Mouse (Mus musculus) adrenal gland, postnatal 25 days (tissue): ENCODE measurements around the gene Uap1. TPM values are rescaled to one million over a fixed set of nuclear protein-coding genes. Genes with fewer than 3 reads are reported as not detected.

Experiments
- DNase-seq: peaks from one replicate; pipeline ENCODE4 v3.0.0; 2021; ENCODE audit warnings: mixed read lengths
- long read RNA-seq: library from polyadenylated mRNA; stranded (forward); transcript quantifications from one replicate; pipeline ENCODE4 v2.0.0, GENCODE M21; 2021
- total RNA-seq: library from RNA; stranded (reverse); gene quantifications from 2 replicates; pipeline ENCODE4 v1.2.3, GENCODE M21; 2021

The Uap1 gene
- total RNA-seq, result 45.6 and 47.1 TPM in 2 replicates
- long read RNA-seq, transcript Uap1-202 (10 exons, 2,311 nt), result minor isoform, 34 of 106 reads
- long read RNA-seq, transcript Uap1-203 (11 exons, 2,287 nt), result major isoform, 48 of 106 reads
- long read RNA-seq, transcript Uap1-201 (11 exons, 2,283 nt), result minor isoform, 14 of 106 reads
- long read RNA-seq, partial matches to known transcripts, result 3 of 106 reads
- long read RNA-seq, other reads (novel, unspliced or antisense), result 7 of 106 reads

DNA sequence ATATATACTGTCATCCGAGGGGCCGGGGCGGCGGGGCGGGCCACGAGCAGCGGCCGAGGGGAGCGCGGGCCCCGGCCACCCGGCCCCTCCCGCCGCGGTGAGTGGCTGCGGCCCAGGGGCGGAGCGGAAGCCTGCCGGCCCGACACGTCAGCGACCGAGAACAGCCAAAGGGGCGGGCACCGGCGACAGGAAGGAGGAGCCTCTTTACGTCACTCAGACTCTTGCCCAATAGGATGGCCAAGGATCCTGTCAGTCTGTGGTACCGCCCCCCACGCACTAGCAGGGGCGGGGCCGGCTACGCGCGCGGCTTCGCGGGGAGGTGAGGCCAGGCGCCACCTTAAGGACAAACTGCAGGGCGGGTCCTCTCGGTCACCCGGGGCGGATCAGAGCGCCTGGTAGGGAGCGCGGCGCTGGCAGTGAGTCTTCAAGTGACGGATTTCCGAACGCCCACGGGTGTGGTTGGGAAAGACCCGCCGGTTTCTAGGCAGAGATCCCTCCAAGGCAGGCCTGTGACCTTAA, at the start of gene Uap1:
Uap1 (minus strand) TSS at position 144 of the 519 bp plus-strand sequence.
- DNase-seq, result peak; percentile 98

DNA sequence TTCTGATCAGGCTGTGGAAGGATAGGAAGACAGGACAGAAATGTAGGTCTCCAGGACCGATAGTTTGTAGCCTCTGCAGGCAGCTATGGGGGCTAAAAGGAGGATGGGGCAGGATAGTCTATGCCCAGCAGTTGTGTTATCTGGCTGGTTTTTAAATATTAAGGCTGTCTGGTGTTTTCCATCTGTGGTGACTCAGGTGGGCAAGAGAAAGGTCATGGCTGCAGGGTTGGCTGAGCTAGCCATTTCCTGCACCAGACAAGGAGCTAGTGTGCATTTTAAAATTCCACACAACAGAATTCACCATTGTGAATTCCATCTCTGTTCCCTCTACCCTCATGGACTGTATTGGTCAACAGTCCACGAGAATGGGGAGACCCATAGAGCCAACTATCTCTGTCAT, 48.5 kb upstream of the Uap1 start:
- DNase-seq, result peak; percentile 6

DNA sequence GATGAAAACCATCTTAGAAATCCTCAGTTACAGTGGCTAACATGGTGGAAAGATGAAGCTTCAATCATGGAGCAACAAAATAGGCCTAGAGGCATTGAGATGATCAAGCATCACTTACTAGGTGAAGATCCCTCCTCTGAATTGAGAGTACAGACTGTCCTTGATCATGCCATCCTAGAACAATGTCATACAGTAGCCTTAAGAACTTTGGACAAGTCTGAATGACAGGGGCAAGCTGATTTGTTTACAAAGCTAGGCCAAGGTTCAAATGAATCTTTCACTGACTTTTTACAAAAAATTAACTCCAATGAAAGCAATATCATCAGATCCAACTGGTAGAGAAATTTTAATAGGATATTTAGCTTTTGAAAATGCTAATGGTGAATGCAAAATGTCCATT, 45.6 kb upstream of the Uap1 start:
- DNase-seq, result no peak

DNA sequence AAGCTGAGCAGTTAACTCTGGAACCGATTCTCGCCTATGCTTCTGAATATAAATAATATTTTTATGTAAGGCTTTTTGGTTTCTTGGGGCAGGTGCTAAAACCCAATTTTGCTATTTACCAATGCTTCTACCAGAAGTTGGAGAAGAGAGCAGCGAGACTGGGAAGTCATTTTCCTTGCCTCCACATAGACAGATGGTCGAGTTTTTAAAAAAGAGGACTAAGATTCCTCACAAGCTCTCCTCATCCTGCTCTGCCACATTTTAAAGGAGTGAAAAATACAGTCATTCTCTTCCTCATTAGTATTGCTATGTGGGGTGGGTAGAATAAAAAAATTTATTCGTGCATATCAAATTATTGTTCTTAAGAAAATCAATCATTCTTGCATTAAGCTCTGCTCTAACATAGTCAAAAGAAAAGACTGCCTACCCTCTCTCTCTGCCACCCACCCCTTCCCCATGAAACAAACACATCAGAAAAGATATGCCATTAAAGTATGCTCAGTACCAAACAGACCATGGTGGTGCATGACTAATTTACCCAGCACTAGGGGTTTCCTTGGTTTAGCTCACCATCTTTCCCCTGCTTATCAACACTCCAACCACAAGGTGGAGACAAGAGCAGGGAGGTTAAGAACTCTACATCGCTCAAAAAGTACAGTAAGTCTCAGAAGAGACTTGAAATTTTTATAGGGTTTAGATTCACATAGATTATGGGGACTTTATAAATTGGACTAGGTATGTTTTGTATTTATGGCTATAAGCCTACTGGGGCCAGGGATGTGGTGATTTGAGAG, 43.5 kb upstream of the Uap1 start:
- DNase-seq, result no peak

DNA sequence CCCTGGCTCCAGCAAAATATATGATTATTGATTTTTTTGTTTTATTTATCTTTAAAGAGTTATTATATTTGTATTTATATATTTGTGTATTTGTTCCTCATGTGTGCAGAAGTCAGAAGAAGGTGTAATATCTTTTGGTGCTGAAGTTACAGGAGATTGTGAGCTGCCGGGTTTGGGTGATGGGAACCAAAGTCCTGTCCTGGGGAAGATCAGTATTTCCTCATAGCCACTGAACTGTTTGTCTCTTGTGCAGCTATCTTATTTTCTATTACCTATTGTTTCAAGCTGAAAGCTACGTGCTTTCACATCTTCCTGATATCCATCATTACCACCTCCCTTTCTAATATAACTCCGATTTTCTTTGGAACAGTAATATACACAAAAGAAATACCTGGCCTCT, 40.8 kb upstream of the Uap1 start:
- DNase-seq, result no peak

DNA sequence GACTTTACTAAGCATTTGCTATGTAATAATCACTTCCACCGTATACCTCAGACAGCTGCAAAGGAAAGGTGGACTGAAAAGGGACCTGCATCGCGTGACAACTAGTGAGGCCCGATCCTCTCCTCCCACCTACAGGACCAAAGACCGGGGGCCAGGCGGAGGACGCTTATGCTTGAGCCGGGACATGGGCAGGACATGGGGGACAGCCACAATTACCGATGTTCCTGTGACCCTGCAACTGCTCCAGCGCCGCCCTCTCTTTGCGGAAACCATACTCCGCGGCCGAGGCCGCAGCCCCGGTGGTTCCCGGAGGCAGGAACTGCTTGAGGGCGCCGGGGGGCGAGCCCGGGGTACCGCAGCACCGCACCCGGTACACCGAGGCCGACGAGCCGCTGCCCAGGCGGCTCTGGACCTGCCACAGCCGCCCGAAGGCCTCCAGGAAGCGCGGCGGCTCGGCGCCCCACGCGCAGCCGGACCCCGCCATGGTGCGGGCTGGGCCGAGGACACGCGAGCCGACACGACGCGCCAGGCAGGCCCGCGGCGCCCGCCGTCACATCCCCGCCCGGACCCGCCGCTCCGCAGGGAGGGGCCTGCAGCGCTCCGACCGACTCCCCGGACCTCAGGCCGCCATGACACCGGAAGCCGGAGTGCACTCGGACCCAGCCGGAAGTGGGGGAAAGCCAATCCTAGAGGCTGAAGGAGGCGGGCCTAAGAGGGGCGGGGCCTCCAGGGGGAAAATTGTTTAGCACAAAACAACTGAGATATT, 40.2 kb upstream of the Uap1 start, which contains the start of gene Uhmk1:
Uhmk1 (minus strand) TSS at position 641 of the 766 bp plus-strand sequence.
- DNase-seq, result peak; percentile 90

DNA sequence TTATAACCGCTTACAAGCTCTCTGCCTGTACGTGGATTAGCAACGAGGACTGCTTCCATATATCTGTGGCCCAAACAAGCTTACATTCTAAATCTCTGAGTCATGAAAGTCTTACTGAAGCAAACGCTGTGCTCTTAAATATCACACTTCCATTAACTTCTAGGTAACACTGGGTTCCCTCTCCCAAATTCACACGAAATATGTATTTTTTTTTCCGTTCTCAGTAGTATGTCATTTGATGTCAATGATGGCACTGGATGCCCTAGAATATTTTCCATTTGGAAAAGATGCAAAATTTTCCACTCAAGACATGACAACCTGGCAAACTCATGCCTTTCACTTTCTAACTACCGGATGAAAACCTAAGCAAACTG, 39.6 kb upstream of the Uap1 start:
- DNase-seq, result no peak

DNA sequence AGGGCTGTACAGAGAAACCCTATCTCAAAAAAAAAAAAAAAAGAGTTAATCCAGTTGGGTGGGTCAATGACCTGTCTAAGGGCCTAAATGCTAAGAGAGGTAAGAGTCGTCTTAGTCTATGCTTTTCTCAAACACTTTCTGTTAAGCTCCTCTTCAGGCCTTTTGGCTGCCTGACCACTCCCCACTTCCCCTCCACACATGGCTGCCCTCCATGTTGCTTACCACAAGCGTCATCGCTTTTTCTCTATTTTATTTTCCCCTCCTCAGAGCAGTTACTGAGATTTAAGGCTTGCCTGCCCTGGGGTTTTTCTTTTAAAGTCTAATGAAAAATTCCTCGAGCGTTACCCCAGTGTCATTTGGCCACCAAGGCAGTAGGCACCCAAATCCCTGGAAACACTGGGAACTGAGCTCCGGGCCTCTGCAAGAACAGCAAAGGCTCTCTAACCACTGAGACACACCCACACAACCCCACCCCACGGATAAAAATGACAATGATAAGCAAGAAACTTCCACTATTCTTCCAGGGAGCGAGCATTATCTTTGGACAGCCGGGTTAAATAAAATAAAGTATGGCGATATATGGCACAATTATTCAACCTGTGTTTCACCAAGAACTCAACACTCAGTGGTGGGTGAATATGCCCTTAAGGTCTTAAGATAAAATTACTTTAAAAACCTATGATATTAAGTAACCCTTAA, 38.6 kb upstream of the Uap1 start:
- no peak for DNase-seq

DNA sequence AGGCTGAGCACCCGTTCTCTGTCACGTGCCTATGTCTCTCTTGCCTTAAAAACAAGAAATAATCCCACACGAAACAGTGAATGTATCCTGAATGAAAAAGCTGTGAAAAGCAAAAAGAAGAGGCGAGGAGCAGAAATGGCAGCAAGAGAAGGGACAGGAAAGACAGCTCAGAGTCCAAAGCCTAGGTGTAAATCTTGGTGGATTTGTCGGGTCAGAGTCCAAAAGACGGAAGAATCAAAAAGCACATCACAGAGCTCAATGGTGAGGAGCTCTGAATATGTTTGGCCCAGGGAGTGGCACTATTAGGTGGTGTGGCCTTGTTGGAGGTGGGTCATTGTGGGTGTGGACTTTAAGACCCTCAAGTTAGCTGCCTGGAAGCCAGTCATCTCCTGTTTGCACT, 31.6 kb upstream of the Uap1 start:
- DNase-seq, result no peak

DNA sequence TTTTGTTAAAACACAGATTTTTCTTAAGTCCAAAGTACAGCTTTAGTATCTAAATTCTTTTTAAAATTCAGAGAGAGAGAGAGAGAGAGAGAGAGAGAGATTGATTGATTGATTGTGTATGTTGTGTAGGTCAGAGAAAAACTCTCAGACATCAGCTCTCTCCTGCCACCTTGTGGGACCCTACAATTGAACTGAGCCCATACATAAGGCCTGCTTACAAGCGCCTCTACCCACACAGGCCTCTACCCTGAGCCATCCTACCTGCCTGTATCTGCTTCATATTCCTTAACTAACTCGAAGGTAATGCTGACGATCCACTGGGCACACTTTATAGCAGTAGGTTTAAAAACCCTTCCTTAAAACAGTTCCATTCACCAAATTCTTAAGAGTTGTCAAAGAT, 25.6 kb upstream of the Uap1 start:
- DNase-seq, result no peak

DNA sequence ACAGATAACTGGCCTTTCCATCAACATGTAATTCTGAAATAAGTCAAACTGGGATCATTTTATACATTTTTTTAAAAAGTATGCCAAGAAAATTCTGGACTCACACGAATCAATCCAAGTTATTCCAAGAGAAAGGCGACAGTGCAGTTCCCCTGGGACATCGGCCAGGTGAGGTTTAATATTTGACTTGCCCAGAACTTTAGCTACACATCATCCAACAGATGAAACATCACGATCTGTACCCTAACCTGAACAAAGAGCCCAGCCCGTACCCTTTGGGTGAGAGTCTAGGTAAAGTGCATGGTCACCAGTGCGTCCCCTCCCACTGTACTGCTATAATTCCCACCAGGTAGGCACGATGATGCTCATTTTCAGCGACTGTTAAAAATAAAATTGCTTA, 21.5 kb upstream of the Uap1 start:
- no peak for DNase-seq

DNA sequence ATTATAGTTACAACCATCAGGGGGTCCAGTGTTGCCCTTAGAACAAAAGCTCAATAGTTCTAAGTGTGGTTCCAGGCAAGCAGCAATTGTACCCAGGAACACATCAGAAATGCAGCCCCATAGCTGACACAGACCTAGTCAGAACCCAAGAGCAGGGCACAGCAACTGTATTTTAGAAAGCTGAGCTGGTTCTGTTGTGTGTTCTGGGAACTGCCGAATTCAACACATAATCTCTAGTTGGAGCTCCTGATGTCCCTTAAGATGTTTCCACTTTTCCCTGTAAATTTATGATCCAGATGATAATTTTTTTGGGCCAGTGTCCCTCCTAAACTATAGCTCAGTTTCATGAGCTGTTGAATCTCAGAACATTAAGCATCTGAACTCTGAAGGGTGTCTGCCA, 17.2 kb upstream of the Uap1 start:
- no peak for DNase-seq

DNA sequence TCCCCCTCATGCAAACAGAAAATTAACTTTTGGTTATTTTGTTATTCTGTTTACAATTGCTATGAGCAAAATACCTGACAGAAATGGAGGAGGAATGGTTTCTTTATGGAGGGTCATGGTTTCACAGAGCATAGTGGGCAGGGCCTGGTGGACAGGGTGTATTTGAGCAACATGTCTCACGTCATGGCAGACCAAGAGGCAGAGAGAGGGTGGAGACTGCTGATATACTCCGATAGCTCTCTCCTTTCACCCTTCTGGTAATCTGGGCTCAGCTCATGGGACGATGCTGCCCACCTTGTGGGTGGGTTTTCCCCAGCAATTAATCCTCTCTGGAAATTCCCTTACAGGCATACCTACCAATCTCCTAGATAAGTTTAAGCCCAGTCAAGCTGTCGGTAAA, 15.5 kb upstream of the Uap1 start:
- no peak for DNase-seq

DNA sequence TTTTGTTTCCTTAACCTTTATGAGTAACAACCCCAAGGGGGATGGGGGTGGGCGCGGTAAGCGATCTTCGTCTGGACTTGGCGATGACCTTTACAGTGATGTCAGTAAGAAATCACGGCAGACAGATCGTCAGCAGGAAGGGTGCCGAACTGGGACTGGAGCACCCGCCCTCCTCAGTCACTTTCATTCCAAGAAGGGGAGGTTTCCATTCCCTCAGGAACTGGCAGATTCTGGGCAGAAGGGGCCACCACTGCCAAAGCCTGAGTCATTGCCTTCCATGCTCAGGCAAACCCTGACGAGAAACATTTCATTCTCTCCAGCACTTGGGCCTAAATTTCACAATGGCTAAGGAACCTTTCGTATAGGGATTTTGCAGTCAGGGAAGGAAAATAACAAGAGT, 13.8 kb upstream of the Uap1 start:
- DNase-seq, result peak; percentile 60

DNA sequence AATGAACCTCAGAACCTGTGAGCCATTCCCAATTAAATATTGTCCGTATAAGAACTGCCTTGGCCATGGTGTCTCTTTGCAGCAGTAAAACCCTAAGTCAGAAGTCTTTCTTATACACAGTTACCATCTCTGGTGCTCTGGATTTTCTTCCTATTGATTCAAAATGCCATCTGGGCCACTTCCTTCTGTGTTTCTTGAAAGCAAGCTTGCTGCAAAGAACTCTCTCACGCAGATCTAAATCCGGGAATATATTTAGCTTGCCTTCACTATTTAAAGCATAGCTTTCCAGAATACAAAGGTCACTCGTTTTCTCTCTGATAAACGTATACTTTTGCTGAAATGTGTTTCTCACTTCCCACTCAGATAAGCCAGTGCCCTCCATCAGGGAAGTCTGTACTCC, 11.8 kb upstream of the Uap1 start:
- no peak for DNase-seq

DNA sequence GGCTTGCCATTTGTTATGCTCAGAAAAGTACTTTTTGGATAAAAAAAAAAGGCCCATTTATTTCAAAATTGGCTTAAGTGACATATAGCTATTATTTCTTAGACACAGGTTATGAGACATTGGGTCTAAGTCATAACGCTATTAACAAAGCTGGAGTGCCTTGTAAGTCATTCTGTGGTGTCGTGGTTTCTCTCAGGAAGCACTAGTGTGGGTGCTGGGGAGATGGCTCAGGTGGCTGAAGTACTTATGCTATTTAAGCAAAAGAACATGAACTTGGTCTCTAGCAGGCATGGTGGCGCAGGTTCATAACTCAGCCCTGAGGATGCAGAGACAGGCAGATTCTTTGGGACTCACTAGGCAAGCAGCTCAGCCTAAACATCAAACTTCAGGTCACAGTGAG, 10.4 kb upstream of the Uap1 start:
- no peak for DNase-seq

DNA sequence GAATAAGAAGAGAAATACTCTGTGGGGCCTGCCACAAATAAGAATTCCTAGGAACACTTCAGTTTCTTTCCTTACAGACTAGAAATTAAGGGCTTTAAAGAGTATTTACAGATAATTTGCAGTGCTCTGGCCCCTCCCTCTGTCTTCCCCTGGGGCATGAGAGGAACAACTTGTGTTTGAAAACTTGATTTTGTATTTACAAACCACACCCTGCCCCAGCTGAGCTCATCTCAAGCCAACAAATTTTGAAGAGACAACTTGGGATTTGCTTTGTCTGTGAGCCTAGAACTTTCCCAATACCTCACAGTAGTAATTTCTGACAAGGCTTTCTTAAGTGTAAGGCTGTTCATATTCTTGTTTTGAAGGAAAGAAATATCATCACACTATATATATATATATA, 7.9 kb upstream of the Uap1 start:
- DNase-seq, result no peak

DNA sequence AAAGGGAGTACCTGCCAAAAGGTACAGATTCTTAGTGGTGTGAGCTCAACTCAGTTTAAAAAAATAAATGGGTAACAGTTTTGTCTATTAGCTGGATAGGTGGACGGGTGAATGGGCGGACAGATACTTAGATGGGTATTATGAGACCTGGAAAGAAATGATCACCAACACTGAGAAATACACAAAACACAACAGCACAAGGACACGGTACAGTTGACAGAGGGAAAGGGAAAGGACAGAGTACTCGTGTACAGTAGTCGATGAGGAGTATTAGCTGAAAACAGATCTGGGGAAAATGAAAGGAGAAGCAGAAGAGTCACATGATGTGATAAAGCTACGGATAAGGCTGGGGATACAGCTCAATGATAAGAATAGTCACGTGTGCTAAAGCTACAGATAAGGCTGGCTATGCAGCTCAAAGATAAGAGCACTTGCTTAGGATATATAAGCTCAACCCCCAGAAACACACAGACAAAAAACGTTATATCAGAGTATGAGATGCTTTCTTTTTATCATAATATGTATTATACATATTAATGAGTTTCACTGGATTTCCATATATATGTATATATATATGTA, 2.0 kb upstream of the Uap1 start:
- DNase-seq, result no peak

DNA sequence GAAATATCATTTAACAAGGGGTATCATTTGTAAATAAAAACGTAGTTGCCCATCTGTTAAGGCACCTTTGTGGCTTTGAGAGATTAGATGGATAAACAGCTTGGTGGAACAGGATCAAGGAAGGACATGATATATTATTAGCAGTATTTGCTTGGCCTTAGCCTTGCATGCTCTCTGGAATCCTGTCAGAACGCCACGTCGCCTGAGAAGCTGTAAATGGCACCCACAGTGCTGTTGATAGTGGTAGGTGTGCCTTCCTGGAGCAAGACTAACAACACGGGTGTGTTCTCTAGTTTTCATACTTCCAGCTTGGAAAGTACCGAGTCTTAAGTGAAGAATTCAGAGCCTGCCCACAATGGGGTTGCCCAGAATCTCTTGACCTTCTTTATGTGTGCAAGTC, 1.1 kb upstream of the Uap1 start:
- no peak for DNase-seq

DNA sequence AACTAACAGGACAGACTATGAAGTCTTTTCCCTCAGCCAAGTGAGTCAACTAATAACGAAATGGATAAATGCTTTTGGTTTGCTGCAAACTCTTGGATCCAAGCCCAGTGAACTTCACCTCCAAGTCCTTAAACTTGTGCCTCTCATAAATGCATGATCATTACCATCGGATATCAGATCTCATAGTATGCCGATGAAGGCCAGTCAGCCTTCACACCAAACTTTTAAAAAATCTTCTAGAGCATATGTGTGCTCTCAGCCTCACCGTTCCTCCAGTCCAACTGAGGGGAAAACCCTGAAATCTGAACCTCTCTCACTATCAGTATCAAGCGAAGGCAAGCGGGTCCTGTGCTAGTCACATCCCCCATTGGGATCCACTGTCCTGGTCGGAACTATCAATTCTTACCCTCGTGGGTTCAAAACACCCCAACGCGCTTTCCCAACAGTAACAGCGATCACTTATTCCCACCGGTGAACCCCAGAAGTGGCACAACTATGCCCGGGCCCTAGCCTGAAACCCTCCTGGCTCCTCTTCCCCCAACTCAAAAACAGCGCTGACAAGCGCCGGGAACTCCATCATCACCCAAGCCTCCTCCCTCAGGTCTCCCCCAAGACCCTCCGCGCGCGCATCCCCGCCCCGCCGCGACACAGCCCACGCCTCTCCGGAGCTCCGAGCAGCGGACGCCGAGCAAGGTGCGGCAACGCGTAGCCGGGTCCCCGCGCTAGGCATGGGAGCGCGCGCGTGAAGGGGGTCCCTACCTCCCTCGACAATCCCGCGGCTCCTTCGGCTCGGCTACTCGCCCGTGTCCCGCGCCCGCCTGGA, 555 bp downstream of the Uap1 start:
- DNase-seq, result peak; percentile 9

DNA sequence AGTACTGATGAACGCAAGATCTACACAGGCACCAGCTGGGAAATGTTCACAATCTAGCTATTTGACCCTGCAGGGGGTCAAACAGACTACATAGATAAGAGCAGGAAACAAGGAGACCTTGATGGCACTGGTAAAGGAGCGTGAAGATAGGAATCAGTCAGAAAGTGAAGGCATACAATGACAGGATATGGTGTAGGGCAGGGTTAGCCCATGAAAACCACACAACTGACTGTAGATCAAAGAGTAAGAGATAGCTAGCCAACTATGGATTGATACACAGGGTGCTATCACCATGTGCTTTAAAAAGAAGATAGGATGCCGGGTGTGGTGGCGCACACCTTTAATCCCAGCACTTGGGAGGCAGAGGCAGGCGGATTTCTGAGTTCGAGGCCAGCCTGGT, 7.0 kb downstream of the Uap1 start:
- DNase-seq, result no peak
